Mouse (Mus musculus): Measurements from ENCODE around the gene Terf2. TPM values are rescaled to one million over a fixed set of nuclear protein-coding genes. Genes with fewer than 3 reads are reported as not detected.
"Not testable (repeated sequence)": the region's sequence is repeated elsewhere in the genome, so short reads cannot be mapped to it uniquely, and the experiment has no call there.

Gene Terf2
- total RNA-seq, 2 experiments from 2014 or later: 33.8 to 35.0 TPM

DNA sequence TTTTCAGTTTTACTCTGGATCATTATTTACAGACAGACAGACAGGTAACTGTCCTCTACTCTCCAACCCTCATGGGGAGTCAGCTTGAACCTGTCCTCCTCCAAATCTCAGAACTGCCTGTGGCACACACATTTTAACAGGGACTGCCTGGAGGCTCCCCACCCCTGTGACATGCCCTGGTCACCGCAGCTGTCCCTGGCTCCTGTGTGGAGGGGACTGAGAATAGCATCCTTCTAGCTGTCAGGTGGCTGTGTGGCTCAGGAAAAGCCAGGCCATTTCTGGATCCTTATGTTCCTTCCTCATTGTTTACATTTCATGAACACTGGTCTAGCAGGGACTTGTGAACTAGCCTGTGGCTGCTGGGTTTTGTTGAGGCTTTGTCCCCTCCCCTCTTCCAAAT is 22.2 kb downstream of the Terf2 start:
- DNase-seq (ENCODE audit: low spot score in 2 of 2): no peak
- intact Hi-C loops (cut with DNase I): no loop called here

DNA sequence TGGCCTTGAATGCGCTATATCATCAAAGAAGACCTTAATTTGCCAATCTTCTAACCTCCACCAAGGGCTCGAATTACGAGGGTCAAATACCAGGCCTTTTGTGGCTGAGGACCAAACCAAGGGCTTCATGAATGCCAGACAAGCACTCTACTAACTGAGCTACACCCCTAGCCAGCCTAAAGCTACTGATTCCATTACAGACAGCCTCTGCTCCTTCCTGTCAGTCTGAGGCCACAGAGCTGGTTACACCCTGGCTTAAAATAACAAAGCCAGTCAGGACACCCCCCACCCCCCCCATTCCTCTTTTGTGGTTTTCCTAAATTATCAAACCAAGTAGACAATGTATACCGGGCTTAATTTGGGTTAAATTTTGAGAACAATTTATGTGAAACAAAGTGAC is 22.6 kb downstream of the Terf2 start:
- intact Hi-C loops (cut with DNase I): no loop called here
- DNase-seq (ENCODE audit: low spot score in 2 of 2): no peak

DNA sequence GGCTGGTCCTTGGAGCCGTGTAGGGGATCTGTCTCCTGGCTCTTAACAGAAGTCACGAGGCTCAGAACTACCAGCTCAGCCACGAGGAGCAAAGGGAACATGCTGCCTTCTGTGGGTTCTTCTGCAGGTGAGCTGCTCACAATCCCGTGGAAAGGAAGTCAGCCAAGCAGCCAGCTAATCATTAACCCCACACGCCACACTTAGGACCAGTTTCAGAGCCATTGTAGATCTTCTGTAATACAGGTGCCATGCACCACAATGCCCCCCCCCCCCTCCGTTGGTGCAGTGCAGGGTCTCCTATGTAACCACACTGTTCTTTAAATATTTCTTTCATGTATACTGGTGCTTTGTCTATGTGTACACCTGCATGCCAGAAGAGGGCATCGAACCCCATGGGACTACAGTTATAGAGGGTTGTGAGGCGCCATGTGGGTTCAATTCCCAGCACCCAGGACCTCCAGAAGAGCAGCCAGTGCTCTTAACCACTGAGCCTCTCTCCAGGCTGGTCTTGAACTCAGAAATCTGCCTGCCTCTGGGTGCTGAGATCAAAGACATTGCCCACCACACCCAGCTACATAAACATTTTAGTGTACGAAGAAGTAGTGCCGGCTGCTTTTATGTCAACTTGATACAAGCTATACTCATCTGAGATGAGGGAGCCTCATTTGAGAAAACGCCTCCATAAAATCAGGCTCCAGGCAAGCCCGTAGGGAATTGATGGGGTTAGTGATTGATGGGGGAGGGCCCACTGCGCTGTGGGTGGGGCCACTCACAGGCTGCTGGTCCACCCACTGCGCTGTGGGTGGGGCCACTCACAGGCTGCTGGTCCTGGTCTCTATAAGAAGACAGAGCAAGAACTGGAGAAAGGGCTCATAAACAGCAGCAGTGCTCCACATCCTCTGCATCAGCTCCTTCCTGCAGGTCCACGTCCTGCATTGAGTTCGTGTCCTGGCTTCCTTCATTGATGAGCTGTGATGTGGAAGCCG is 30.5 kb downstream of the Terf2 start, which contains the start of gene Tmed6:
TSS of gene Tmed6 (minus strand) at position 134 of the 986 bp plus-strand sequence.
- no peak for DNase-seq (ENCODE audit: low spot score in 2 of 2)
- intact Hi-C loops (cut with DNase I): no loop called here

DNA sequence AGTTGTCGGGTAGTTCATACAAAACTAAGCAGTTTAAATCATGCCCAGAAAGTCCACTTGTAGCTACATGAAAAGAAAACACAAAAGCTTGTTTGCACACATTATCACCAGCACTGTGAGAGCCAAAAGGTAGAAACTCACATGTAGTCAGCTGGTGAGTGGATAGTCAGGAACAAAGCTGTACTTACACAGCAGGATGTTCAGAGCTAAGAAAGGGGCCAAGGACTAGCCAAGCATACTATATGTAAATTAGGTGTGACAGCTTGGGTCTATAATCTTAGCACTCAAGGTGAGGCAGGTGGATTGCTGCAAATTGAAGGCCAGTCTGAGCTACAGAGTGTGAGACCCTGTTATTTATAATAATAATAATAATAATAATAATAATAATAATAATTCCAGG is 33.7 kb downstream of the Terf2 start:
- intact Hi-C loops (cut with DNase I): no loop called here
- DNase-seq (ENCODE audit: low spot score in 2 of 2): no peak

DNA sequence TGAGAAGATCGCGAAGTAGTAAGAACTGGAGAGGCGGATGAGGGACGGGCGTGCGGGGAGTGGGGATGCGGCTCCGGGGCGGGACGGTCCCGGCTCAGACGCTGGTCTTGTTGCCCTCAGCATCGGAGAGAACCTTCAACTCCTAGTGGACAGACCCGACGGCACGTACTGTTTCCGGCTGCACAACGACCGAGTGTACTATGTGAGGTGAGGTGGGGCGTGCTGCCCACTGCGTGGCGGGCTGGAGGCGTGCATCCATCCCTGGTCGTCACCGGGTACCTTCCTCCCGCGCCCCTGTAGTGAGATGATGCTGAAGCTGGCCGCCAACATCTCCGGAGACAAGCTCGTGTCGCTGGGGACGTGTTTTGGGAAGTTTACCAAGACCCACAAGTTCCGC is 39.4 kb downstream of the Terf2 start:
- no peak for DNase-seq (ENCODE audit: low spot score in 2 of 2)
- intact Hi-C loops (cut with DNase I): loop anchor here (1.0 kb wide), 1 partner anchor 9 kb away; the partner anchor contains the start of gene Pdf

DNA sequence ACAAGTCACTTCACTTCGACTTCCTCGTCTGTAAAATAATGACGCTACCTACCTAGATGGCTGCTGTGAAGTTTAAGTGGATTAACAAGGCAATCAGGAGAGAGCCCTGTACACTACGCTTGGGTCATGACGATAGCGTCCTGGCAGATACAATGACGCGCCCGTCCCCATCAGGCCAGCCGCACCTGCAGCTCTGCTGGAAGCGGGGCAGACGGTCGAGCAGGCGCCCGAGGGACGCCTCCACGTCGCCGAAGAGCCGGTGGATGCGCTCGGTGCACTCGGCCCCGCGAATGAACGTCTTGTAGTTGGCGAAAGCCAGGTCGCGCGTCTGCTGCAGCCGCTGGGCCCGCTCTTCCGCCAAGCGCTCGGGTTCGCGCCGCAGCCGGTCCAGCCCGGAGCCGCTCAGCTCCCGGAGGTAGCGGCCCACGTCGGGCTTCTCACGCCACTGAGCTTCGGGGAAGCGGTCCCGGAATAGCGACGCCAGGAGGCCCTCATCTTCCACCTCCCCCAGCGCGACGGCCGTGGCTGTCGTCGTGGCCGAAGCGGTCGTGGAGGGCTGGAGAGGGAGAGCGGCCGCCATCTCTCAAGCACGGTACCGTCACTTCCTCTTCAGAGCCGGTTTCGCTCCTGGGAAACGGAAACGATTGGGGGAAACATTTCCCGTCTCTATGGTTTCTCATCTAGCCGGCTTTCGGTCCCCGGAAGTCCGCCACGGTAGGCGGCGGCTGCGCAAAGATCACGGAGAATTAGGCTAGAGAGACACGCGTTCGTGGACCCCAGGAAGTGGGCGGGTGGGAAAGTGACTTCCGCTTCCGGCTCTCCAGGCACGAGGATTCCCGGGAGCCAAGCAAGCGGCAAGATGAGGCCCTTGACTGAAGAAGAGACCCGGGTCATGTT is 40.0 kb downstream of the Terf2 start, which contains the start of the genes Cog8 and Nip7:
TSS of gene Cog8 (minus strand) at position 614 of the 897 bp plus-strand sequence.
TSS of gene Nip7 (plus strand) at position 802 of the 897 bp plus-strand sequence.
- intact Hi-C loops (cut with DNase I): loop anchor here (1.0 kb wide), 1 partner anchor 8 kb away; the partner anchor contains the start of gene Pdf
- DNase-seq (ENCODE audit: low spot score in 2 of 2): peak; percentile 96 to 99

DNA sequence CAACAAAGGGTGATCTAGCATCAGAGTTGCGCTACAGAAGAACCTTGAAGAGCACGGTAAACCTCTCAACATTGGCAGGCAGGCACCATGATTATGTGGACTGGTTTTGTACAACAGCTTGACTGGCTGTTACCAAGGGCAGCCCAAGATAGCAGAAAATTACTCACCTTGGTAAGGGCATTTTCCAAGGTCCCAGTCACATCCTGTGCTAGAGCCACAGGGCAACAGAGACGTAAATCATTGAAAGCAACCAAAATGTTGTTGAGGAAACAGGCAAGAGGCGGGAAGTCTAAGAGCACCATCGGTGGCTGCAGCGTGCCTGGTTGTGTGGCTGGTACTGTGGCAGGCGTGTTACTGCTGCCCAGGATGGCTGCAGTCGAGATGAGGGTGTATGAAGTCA is 44.3 kb downstream of the Terf2 start:
- DNase-seq (ENCODE audit: low spot score in 2 of 2): no peak
- intact Hi-C loops (cut with DNase I): no loop called here

DNA sequence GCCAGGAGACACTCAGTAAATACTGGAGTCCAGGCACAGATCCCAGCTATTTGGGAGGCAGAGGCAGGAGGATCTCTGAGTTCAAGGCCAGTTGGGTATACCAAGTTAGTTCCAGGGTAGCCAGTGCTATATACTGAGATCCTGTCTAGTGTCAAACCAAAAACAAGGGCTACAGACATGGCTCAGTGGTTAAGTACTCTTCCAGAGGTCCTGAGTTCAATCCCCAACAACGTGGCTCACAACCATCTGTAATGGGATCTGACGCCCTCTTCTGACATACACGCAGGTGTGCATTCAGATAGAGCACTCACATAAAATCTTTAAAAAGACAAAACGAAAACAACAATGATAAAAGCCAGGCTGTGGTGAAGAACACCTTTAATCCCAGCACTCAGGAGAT is 46.9 kb downstream of the Terf2 start:
- DNase-seq (ENCODE audit: low spot score in 2 of 2): no peak
- intact Hi-C loops (cut with DNase I): no loop called here

DNA sequence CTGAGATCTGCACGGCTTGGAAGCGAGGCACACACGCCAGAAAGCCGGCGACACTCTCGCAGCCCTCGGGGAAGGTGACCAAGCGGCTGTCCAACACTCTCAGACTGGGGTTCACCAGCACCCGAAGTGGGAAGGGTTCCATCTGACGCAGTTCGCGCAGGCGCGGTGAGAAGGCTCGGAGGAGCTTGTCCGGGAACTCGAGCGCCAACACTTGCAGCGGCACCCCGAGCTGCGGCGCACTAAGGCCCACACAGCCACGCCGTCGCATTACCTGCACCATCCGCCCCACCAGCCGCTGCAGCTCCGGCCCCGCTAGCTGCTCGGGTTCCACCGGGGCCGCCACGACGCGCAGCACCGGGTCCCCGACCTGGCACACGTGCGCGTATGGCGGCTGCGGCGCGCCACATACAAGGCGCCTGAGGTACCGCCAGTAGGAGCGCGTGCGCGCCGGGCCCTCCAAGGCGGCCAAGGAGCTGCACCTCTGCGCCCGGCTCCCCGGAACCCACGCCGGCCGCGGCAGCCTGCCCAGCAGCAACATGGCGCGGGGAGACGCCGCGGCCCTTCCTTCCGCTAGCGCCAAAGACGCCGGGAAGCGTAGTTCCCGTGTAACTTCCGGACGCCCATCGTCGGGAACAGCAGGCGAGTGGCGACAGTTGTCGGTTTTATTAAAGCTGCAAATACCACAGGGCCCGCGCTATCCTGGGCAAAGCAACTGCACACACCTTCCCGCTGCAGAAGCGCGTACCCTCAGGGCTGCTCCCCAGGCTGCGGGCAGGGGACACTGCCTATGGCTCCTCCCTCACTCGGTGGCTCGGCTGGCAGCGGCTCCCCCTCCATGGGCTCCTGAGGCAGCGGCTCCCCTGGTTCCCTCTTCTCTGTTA is 48.0 kb downstream of the Terf2 start, which contains the start of gene Pdf:
TSS of gene Pdf (minus strand) at position 554 of the 881 bp plus-strand sequence.
- intact Hi-C loops (cut with DNase I): loop anchor here (1.0 kb wide), 2 partner anchors 8 to 17 kb away; partner anchors contain the start of genes Cog8, Nip7 and Vps4a
- DNase-seq (ENCODE audit: low spot score in 2 of 2): peak; percentile 89

DNA sequence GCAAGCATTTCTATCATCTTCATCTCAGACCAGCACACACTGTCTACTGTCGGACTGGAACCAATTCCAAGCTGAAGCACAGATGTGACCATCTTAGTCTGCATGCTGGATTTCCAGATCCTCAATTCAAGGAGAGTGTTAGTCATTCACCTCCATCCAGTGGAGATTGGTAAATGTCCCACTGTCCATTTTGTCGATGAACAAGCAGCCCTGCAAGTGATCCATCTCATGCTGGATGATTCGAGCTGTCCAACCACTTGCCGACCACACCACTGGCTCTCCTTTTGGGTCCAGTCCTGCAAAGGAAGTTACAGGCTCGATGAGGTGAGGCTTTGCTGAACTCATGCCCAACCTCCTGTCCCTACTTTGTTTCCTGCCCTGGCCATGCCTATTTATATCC is 49.4 kb downstream of the Terf2 start:
- intact Hi-C loops (cut with DNase I): no loop called here
- no peak for DNase-seq (ENCODE audit: low spot score in 2 of 2)

DNA sequence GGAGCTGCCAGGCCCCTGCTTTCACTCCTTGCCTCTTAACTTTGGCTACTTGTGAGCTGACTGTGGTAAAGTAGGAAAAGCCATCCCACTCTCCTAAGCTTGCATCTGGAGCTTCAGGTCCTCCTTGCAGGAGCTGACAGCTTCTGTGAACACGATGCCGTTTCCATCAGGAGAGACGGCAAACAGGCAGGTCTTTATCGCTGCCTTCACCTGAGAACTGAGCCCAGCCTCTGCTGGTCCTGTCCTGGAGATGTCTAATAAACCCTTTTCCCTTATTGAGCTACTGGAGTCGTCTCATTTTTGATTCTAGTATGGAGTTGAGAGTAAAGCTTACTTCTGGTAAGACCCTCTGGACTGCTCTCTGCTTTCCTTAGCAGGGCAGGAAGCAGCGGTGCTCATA is 50.9 kb downstream of the Terf2 start:
- no peak for DNase-seq (ENCODE audit: low spot score in 2 of 2)
- intact Hi-C loops (cut with DNase I): no loop called here

DNA sequence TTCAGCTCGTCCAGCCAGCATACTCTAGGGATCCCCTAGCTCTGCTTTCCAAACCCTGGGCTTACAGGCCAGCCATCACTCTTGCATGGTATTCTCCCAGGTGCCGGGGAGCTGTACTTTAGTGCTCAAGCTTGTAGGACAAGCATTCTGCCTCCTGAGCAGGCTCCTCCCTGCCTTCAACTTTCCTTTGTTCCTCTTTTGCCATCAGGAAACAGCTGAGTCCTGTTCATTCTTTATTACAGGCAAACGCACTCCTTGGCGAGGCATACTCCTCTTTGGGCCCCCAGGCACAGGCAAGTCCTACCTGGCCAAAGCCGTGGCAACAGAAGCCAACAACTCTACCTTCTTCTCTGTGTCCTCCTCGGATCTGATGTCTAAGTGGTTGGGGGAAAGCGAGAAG is 55.7 kb downstream of the Terf2 start:
- DNase-seq (ENCODE audit: low spot score in 2 of 2): no peak
- intact Hi-C loops (cut with DNase I): no loop called here

DNA sequence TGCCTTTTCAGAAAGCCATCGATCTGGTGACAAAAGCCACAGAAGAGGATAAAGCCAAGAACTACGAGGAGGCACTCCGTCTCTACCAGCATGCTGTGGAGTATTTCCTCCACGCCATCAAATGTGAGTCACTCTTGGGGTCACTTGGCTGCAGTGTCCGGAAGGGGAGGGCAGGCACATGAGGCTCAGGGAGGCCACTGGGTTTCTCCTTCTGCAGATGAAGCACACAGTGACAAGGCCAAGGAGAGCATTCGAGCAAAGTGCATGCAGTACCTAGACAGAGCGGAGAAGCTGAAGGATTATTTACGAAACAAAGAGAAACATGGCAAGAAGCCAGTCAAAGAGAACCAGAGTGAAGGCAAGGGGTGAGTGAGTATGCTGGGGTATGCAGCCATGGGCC is 59.7 kb downstream of the Terf2 start:
- no peak for DNase-seq (ENCODE audit: low spot score in 2 of 2)
- intact Hi-C loops (cut with DNase I): loop anchor here (10.0 kb wide), 1 partner anchor 352 kb away; the partner anchor contains the start of gene Tango6

DNA sequence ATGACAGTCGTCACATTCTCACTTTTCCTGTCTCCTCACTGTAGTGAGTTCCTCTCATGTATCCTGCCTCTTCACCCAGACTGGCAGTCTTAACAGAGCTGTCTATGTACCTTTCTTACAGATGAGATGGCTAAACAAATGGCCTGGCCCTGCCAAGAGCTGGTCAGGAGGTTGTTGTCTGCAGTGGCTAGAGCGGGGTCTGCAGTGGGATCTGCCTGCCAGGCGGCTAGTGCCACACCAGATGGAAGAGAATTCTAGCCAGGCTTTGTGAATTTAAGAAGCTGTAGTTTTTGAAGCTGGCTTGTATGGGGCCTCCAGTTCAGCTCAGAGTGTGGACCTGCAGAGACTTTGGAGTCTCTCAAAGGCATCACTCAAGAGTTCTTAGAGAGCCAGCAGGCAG is 60.7 kb downstream of the Terf2 start:
- intact Hi-C loops (cut with DNase I): loop anchor here (10.0 kb wide), 1 partner anchor 351 kb away; the partner anchor contains the start of gene Tango6
- DNase-seq (ENCODE audit: low spot score in 2 of 2): no peak

DNA sequence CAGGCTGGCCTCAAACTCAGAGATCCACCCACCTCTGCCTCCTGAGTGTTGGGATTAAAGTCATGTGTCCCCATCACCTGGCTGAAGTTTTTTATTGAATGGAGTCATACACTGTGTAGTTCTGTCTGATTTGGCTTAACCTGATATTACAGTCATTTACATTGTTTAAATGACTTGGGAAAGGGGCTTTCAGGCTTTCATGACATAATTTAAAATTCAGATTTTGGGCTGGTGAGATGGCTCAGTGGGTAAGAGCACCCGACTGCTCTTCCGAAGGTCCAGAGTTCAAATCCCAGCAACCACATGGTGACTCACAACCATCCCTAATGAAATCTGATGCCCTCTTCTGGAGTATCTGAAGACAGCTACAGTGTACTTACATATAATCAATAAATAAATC is 62.7 kb downstream of the Terf2 start:
- DNase-seq (ENCODE audit: low spot score in 2 of 2): not testable (repeated sequence)
- intact Hi-C loops (cut with DNase I): loop anchor here (10.0 kb wide), 1 partner anchor 349 kb away; the partner anchor contains the start of gene Tango6

DNA sequence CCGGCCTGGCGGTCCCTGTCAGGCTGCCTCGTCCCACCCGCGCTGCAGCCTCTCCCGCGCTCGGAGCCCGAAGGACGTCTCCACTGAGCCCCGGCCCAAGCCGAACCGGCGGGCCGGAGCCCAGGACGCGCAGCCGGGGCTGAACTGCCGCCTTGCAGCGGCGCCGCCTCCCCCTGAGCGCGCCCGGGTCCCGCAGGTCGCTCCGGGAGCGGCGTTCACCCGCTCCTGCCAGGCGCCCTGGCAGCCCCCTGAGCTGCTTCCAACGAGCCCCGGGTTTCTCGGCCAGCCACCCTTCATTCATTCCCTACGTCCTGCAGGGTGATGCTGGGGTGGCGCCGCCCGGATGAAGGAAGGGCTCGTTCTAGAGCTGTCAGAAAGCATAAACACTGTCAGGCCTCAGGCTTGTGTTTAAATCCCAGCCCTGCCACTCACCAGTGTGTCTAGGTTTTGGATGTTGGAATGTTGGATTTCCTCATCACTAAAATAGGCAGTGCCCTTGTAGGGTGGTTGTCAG is 64.7 kb downstream of the Terf2 start:
- intact Hi-C loops (cut with DNase I): loop anchor here (1.0 to 10.0 kb wide), 2 partner anchors 17 to 347 kb away; partner anchors contain the start of genes Pdf and Tango6
- peak in 1 of 2 experiments; percentile 49 for DNase-seq (ENCODE audit: low spot score in 2 of 2)

DNA sequence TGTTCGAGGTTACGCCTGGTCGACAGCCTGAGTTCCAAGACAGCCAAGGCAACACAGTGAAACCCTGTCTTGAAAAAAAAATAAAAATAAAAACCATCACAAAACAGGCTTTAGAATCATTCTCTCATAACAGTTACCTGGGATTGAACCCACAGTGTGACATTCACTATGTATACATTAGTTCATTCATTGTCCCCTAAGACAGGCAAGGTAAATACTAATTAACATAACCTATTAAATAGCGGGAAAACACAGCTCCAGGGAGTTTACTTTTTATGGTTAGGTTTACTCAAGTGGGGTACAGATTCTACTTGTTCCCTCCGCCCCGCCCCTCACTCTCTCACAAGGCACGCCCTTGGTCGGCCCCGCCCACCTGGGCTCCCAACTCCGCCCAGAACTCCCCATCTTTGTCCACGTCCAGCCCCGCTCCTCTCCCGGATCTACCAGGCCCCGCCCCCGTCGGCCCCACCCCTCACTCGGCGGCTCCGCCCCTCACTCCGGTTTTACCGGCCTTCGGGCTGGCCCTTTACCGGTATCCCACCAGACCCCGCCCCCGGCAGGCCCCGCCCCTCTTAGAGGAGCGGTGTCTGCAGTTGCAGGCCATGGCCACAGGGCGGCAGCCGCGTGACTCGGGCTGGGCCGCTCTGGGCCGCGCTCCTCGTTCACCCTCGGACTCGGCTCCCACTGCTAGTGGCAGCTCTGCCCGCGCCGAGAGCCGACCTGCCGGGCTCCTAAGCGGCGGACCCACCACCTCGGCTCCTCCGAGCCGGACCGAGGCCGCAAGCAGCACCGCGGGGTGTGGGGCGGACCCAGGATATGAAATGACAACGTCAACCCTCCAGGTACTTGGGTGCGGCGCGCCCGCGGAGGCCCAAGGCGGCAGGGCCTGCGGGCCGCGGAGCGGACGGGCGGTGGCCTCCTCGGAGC is 65.4 kb downstream of the Terf2 start, which contains the start of gene Vps4a:
TSS of gene Vps4a (plus strand) at position 573 of the 927 bp plus-strand sequence.
- peak; percentile 94 to 96 for DNase-seq (ENCODE audit: low spot score in 2 of 2)
- intact Hi-C loops (cut with DNase I): loop anchor here (1.0 to 10.0 kb wide), 2 partner anchors 17 to 346 kb away; partner anchors contain the start of genes Pdf and Tango6

All from left cerebral cortex, postnatal 25 days (tissue).